Mouse (Mus musculus) retina, adult 2 months (tissue): ENCODE data around the gene Fam207a.

Experiments
- DNase-seq: peaks from one replicate; pipeline ENCODE4 v3.0.0-alpha.2; 2012; ENCODE audit warnings: low read depth, low spot score

Gene Fam207a

DNA sequence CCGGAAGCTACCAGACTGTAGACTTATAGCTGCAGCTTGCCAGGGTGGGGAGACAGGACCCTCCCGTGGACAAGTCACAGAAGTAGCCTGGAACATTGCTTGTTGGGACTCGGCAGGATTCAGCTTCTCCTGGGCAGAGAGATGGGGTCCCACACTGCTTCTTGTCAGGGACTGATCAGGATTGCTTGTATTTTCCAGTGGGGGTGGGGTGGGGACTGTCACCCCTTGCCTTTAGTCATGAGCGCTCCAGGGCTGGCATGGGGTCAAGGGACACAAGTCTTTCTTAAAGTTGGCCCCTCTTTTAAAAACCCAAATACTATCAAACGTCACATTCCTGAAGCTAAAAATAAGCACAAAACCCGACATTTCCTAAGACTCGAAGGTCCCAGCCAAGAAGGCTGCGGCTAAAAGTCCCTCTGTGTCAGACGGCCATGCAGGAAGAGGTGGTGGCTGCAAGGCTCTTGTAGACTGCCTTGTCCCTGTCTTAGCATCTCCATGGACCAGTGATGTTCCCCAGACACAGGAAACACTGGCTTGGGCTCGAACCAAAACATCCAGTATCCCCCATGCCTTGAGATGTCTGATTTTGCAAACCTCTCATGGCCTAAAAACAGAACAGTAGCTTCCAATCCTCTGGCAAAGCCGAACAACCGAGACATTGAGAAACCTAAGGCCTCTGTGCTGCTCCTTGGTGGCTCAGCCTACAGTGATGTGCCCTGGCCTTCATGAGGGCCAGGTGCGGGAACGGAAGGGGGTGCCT, 60.2 kb downstream of the Fam207a start:
- no peak for DNase-seq

GRCm38 (mm10) chr10:77454795-77455194, 60.8 kb downstream of the Fam207a start:
- DNase-seq = no peak

GRCm38 (mm10) chr10:77451822-77452221, 63.8 kb downstream of the Fam207a start:
- DNase-seq = no peak

- no peak for DNase-seq
Measured at GRCm38 (mm10) chr10:77450159-77450464, 65.5 kb downstream of the Fam207a start.

- no peak for DNase-seq
Measured at GRCm38 (mm10) chr10:77449315-77450158, 66.0 kb downstream of the Fam207a start.

DNA sequence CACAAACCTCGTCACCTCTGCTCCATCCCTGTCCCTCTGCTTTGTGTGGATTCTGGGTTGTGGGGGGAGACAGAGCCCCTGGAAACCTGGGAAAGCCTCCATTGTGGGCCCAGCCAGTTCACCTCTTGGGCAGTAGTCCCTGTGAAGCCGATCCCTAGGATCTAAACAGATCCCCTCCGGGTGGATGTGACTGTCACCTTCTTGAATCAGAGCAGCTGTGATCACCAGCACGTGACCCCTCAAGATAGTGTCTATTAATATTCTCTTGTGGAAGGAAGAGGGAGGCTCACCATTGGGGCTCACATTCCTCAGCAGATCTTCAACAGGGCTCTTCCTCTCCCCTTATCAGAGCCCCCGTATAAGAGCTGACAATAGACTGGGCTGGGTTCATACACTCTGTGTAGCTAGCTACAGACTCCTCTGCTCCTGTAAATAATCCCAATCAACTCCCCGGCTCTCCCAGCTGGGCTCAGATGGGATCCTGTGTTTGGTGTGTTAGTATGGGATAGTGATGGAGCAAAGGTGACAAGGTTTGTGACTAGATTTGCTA, 66.8 kb downstream of the Fam207a start:
- DNase-seq = no peak

DNA sequence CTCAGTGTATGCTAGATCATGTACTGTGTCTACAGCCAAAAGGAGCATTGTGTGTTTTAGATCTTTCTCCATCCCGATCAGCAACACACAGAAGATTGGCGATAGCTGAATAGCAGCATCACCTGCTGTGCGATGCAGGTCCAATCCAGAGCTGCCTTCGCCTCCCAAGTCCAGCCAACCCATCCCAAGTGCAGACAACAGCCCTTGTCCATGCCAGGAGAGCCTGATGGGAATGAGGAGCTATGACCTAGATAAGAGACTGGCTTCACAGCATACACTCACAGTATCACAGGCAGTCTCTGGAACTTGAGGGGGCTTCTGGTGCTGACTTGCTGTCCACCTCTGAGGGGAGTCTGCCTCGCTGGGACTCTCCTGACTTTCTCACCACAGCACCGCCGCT, 67.4 kb downstream of the Fam207a start:
- DNase-seq = no peak

DNA sequence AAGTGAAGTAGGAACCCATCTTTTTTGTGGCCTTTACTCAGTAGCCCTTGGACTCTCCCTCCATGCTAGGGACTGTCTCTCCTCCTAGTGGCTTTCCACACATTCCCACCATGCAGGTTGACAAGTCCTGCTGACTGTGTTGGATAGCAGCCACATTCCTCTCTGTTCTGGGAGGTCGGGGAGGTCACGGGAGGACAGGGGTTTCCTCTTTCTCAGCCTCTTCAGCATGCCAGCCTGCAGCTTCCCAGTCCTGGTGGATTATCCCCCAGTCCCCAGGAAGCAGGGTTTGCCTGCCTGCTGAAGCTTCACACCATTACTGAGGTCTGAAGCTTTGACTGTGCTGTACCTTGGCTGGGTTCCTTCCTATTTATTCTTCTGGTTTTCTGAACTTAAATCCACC, 67.8 kb downstream of the Fam207a start:
- DNase-seq = no peak

DNA sequence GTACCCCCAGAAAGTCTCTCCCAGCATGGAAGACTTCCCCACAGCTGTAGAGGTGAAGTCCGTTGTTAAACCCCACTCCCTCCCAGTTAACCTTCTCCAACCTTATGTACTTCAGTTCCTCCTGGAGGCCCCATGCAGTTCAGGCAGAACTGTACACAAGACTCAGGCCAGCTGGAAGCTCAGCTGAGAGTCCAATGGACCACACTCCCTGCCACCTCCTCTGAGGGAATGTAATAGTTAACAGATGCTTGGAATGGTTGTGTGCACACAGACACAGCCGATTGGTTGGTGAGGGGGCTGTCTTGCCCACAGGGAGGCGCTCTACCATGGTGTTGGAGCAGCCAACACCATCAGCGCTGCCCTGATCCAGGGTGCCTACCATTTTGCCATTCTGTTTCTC, 73.3 kb downstream of the Fam207a start:
- DNase-seq = no peak

DNA sequence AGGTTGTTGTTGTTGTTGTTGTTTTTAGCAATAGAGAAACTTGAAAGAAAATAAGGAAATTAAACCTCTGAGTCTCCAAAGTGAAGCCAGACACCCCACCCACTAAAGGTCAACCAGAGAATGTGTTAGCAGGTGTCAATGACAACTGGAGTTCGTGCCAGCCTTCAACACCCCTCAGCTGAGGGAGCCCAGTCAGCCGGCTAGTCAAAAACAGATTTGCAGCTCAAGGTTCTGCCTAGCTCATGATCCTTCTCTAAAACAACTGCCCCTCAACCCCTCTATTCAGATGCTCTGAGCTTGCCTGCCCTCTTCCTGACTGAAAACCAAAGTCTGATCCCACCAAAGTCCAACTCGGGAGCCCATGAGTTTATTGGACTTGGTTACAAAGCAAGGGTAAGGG, 73.8 kb downstream of the Fam207a start:
- DNase-seq = no peak

DNA sequence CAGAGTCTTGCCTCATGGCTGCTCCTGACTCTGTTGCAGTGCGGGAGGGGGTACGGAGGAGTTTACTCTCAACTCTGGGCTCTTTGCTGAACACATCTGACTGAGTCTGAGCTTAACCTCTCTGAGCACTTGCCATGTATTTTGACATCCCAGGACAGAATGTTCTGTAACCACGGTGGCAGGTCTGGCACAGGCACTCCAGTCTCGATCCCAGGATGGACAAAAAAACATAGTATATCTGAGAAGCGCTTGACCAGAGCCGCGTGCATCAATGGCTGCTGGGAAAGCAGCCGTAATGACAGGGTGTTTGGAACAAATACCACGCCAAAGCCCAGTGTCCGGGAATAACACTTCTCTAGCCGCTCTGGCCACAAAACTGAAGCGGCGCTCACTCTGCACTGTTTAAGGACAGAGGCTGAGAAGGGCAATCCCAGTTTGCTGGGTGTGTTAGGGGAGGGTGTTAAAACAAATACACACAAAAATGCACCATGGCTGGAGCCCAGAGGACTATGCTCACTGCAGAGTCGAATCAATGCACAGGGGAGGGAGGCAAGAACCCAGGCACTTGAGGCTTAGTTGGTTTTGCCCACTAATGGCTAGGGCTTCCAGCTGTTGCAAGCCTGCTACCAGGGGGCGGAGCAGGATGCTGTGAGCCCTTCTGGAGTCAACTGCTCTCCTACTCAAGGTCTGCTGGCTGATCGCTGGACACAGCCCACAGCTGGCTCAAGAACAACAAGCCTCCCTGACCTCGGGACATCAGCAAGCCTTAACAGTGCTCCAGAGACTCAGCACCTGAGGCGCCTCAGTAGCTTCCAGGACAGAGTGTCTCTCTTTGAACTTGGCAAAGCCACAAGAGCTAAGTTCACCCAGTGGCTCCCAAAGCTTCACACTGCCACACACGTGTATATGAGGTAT, 74.5 kb downstream of the Fam207a start:
- no peak for DNase-seq

DNA sequence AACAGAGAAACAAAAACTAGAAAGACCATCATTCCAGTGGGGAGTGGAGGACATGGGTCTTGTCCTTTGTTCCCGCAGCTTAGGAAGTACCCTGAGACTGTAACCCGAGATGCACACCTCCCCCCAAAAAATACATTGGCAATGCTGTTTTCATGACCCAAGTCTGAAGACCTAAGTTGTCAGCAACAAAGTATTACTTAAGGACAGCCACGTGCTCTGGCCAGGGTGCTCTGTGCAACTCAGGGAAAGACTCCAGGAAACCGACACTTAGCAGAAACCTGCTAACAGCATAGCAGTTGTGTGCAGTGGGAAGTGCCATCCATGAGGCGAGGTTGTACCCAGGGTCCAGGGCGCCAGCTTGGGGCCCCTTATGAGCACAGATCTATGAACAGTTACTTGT, 75.3 kb downstream of the Fam207a start:
- DNase-seq = no peak

GRCm38 (mm10) chr10:77439026-77439425, 76.6 kb downstream of the Fam207a start:
- DNase-seq = no peak

- DNase-seq = no peak
Measured at GRCm38 (mm10) chr10:77438021-77438420, 77.6 kb downstream of the Fam207a start.
